Mouse (Mus musculus) ES-Bruce4 (cell line): ENCODE results near the gene Syt10. TPM values are rescaled to one million over a fixed set of nuclear protein-coding genes. Genes with fewer than 3 reads are reported as not detected.
"Not testable (repeated sequence)": the region's sequence is repeated elsewhere in the genome, so short reads cannot be mapped to it uniquely, and the experiment has no call there.

Experiments
- H3K27ac ChIP-seq: 2 replicates; pipeline ENCODE4 v1.5.1; 2012; ENCODE audit warnings: low read length, inconsistent platforms; ENCODE audit not compliant: insufficient read depth
- H3K27me3 ChIP-seq: 2 replicates; pipeline ENCODE4 v1.6.1; 2012; ENCODE audit warnings: mild to moderate bottlenecking, low read length, inconsistent platforms; ENCODE audit not compliant: control insufficient read depth, poor library complexity, insufficient read depth, severe bottlenecking
- H3K36me3 ChIP-seq: 2 replicates; pipeline ENCODE4 v1.6.1; 2012; ENCODE audit warnings: inconsistent platforms, mild to moderate bottlenecking, low read length, moderate library complexity; ENCODE audit not compliant: control insufficient read depth, poor library complexity, insufficient read depth, severe bottlenecking
- H3K4me1 ChIP-seq: one replicate; pipeline ENCODE4 v1.8.1; 2011; ENCODE audit warnings: low read length; ENCODE audit not compliant: control insufficient read depth, insufficient read depth
- H3K4me3 ChIP-seq: 2 replicates; pipeline ENCODE4 v1.5.1; 2011; ENCODE audit warnings: low read depth, mild to moderate bottlenecking, low read length
- H3K9ac ChIP-seq: 2 replicates; pipeline ENCODE4 v1.6.1; 2012; ENCODE audit warnings: low read depth, mild to moderate bottlenecking, inconsistent platforms; ENCODE audit not compliant: poor library complexity, severe bottlenecking
- H3K9me3 ChIP-seq: replicated peaks from 2 replicates; pipeline ENCODE4 v1.6.1; 2012; ENCODE audit warnings: mild to moderate bottlenecking, low read length, inconsistent platforms; ENCODE audit not compliant: control insufficient read depth, poor library complexity, insufficient read depth, severe bottlenecking
- CTCF ChIP-seq: IDR thresholded peaks from one replicate; pipeline ENCODE4 v1.8.1; 2011; ENCODE audit warnings: low read depth, low read length
- EP300 ChIP-seq: IDR thresholded peaks from 2 replicates; pipeline ENCODE4 v1.6.1; 2011; ENCODE audit warnings: low read depth, low read length; ENCODE audit not compliant: insufficient read depth
- POLR2A ChIP-seq: IDR thresholded peaks from one replicate; pipeline ENCODE4 v1.8.1; 2011; ENCODE audit warnings: low read length; ENCODE audit not compliant: insufficient read depth
- polyA plus RNA-seq: library from polyadenylated mRNA; stranded (reverse); fragments of >200 nt; gene quantifications from 2 replicates; pipeline ENCODE4 v1.2.4, GENCODE M21; 2011; ENCODE audit warnings: low read depth; ENCODE audit not compliant: missing spikeins, insufficient read depth, insufficient read length

The Syt10 gene
- polyA plus RNA-seq: not detected in 2 replicates

GRCm38 (mm10) chr15:89841364-89842017, at the start of gene Syt10:
Gene Syt10 (minus strand): TSS chr15:89841860.
- Histone ChIP-seq H3K9ac (no peak within 1 kb of the TSS), H3K4me1 (no peaks in the 10 kb centered on the region), H3K27me3 (peaks cover 16% of the 10 kb centered on the region), H3K27ac (no peak within 1 kb of the TSS), H3K9me3 (no peaks in the 10 kb centered on the region), H3K36me3 (no peaks in the 10 kb centered on the region), H3K4me3 (peak within 1 kb of the TSS; percentile 70)
- TF ChIP-seq POLR2A: no peak
- TF ChIP-seq EP300: no peak
- no peak for TF ChIP-seq CTCF

DNA sequence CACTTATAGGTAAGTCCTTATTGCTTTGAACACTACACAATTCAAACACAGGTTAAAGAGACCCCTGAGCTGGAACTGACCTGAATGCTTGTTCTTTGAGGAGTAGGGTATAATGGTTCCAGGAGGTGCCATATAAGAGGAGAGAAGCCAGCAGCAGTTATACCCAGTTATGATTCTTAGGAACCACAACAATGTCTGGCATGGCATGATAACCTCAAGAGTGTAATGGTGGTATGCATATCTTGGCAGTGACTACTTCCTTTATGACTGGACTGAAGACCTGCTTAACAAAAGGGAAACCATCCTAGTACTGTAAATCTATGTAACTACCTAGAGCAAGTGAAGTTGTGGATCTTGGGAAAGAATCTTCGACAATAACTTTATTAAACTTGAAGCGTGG, 42.1 kb upstream of the Syt10 start:
- Histone ChIP-seq H3K27me3 (no peaks in the 10 kb centered on the region), H3K4me1 (no peaks in the 10 kb centered on the region), H3K4me3 (no peak overlapping the region), H3K9me3 (no peaks in the 10 kb centered on the region), H3K36me3 (no peaks in the 10 kb centered on the region), H3K27ac (no peak overlapping the region), H3K9ac (no peak overlapping the region)
- TF ChIP-seq EP300 (no peak), POLR2A (no peak), CTCF (no peak)

DNA sequence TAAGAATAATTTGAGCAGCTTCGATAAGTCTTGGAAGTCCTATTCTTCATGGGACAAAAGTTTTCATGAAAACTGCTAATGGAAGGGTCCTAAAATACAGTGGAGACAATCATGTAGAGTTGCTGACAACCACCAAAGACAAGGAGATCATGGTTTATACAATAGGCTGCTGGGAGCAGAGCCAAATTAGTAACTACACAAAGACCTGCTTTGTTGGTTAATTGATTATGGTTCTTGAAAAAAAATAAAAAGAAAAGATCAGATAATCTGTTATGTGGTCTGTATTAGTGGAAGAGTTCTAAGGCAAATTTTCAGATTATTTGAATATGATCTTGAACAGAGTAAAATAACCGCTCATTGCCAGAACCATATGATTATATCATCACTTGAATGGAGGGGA, 37.3 kb upstream of the Syt10 start:
- no peak overlapping the region for H3K27ac ChIP-seq
- H3K4me3 ChIP-seq: no peak overlapping the region
- no peaks in the 10 kb centered on the region for H3K4me1 ChIP-seq
- TF ChIP-seq POLR2A: no peak
- TF ChIP-seq EP300: no peak
- TF ChIP-seq CTCF: no peak
- no peaks in the 10 kb centered on the region for H3K9me3 ChIP-seq
- no peak overlapping the region for H3K9ac ChIP-seq
- H3K36me3 ChIP-seq: no peaks in the 10 kb centered on the region
- no peaks in the 10 kb centered on the region for H3K27me3 ChIP-seq

DNA sequence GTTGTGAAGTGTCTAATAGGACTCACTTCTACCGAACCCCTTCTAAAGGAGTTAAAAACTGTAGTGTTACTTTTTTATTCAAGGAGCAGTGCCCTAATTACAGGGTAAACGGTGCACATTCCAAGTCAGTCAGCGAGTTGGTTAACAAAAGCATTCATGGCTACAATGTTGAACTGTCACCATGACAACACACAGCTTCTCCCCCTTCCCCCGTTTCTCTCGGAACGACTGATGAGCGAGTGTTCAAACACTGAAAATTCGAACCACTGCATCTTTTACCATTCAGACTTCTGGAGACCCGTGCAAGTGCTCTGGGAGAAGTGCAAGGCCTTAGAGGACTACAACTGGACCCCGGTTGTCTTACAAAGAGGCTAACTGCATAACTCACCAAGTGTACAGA, 25.6 kb downstream of the Syt10 start:
- Histone ChIP-seq H3K36me3 (no peaks in the 10 kb centered on the region), H3K9ac (no peak overlapping the region), H3K9me3 (peaks cover 6% of the 10 kb centered on the region; the same call in 1 of the 2 replicates), H3K27ac (no peak overlapping the region), H3K4me3 (no peak overlapping the region), H3K4me1 (no peaks in the 10 kb centered on the region), H3K27me3 (no peaks in the 10 kb centered on the region)
- TF ChIP-seq POLR2A (no peak), CTCF (no peak), EP300 (no peak)

DNA sequence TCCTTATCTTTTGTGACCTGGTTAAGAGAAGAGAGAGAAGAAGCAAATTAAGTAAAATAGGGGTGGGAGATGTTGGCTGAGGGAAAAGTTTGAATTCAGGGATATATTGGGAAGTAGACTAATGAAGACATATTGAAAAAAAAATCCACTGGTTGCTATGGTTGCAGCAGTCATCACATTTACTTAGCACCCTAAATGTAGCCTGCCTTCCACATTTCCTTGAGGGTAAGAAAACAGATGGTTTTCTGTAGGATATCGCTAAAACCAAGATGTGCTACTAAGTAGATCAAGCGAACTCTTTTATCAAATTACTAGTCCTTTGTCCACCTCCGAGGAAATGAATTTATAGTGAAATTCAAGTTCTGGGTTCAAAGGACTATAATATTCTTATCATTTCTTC, 37.2 kb downstream of the Syt10 start:
- Histone ChIP-seq H3K36me3 (no peaks in the 10 kb centered on the region), H3K9ac (no peak overlapping the region), H3K9me3 (no peaks in the 10 kb centered on the region), H3K4me1 (no peaks in the 10 kb centered on the region), H3K27me3 (no peaks in the 10 kb centered on the region), H3K4me3 (no peak overlapping the region), H3K27ac (no peak overlapping the region)
- TF ChIP-seq CTCF (no peak), POLR2A (no peak), EP300 (no peak)

GRCm38 (mm10) chr15:89779928-89780327, 61.7 kb downstream of the Syt10 start:
- no peak overlapping the region for H3K4me3 ChIP-seq
- H3K27ac ChIP-seq: no peak overlapping the region
- H3K9me3 ChIP-seq: no peaks in the 10 kb centered on the region
- H3K27me3 ChIP-seq: no peaks in the 10 kb centered on the region; the same call in 1 of the 2 replicates
- H3K4me1 ChIP-seq: no peaks in the 10 kb centered on the region
- no peaks in the 10 kb centered on the region for H3K36me3 ChIP-seq
- TF ChIP-seq CTCF (no peak), POLR2A (no peak), EP300 (no peak)
- H3K9ac ChIP-seq: no peak overlapping the region

- H3K9ac ChIP-seq, H3K27me3 ChIP-seq, H3K9me3 ChIP-seq, H3K27ac ChIP-seq, H3K4me3 ChIP-seq, H3K4me1 ChIP-seq, H3K36me3 ChIP-seq: not testable (repeated sequence)
These were observed 75.6 kb downstream of the Syt10 start for GRCm38 (mm10) chr15:89766016-89766415.
